Mouse (Mus musculus): ENCODE results near the gene Eif4a1. TPM values are rescaled to one million over a fixed set of nuclear protein-coding genes. Genes with fewer than 3 reads are reported as not detected.
A peak's percentile ranks its signal among the peaks of the same experiment; 100 is the strongest.

The Eif4a1 gene
- total RNA-seq, 1 experiment: 1,948 TPM

DNA sequence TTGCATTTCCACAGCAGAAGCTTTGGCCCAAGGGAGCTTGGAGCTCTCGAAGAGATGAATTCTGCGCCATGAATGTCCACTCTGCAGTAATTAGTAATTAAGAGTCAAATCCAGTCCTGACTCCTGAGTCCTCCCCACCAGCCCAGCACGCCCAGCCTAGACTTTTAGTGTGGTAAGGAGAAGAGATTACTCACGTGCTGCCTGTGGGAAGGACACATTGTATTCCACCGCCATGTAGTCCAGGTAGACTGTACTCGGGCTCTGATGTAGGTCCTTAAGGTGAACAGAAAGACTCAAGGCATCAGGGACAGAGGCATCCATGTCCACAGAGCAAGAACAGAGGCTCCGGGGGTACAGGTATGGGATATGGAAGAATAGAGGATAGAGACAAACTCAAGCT lies 7.4 kb downstream of the Eif4a1 start:
- in situ Hi-C loops (cut with MboI; ENCODE audit: low sequenced_read_pairs in 2 of 2, unreplicated experiment in 2 of 2): no loop called here
- Histone ChIP-seq H3K36me3 (ENCODE audit: control insufficient read depth, insufficient read depth, low read length, poor library complexity, severe bottlenecking) (peaks cover 36% of the 10 kb centered on the region), H3K4me3 (ENCODE audit: insufficient read depth in 1 of 2, low read depth in 1 of 2, low read length in 2 of 2, poor library complexity in 1 of 2, severe bottlenecking in 1 of 2) (no peak overlapping the region), H3K4me1 (ENCODE audit: control insufficient read depth in 2 of 2, insufficient read depth in 2 of 2, low read length in 2 of 2, poor library complexity in 1 of 2) (peaks cover 0 to 11% of the 10 kb centered on the region in 2 experiments; a peak in 1 of 4 replicates), H3K9ac (ENCODE audit: insufficient read depth, low read depth, low read length, poor library complexity, severe bottlenecking) (no peak overlapping the region), H3K27ac (ENCODE audit: insufficient read depth, low read depth, low read length, poor library complexity, severe bottlenecking) (no peak overlapping the region; the same call in 1 of the 2 replicates), H3K9me3 (ENCODE audit: control insufficient read depth, insufficient read depth, low read depth, low read length) (no peaks in the 10 kb centered on the region)
- no peak for DNase-seq (ENCODE audit: low read depth, low spot score)
- no peak for TF ChIP-seq ZC3H11A (IDR thresholded peaks at IDR 0.05; ENCODE audit: borderline replicate concordance, low read depth, low read length)
- TF ChIP-seq ZNF384 (IDR thresholded peaks at IDR 0.05; ENCODE audit: low read depth, low read length): no peak
- no peak for TF ChIP-seq CHD2 (IDR thresholded peaks at IDR 0.05; ENCODE audit: low read depth, low read length)
- no peak for TF ChIP-seq HCFC1 (IDR thresholded peaks at IDR 0.05; ENCODE audit: borderline replicate concordance, insufficient read depth, low read length)
- no peak for TF ChIP-seq MAFK (IDR thresholded peaks at IDR 0.05; ENCODE audit: insufficient read depth, low read depth, low read length)

GRCm38 (mm10) chr11:69663795-69664194 lies 8.4 kb downstream of the Eif4a1 start:
- Histone ChIP-seq H3K4me3 (ENCODE audit: insufficient read depth in 1 of 2, low read depth in 1 of 2, low read length in 2 of 2, poor library complexity in 1 of 2, severe bottlenecking in 1 of 2) (no peak overlapping the region), H3K4me1 (ENCODE audit: control insufficient read depth in 2 of 2, insufficient read depth in 2 of 2, low read length in 2 of 2, poor library complexity in 1 of 2) (peaks cover 0 to 10% of the 10 kb centered on the region in 2 experiments; a peak in 1 of 4 replicates), H3K9me3 (ENCODE audit: control insufficient read depth, insufficient read depth, low read depth, low read length) (no peaks in the 10 kb centered on the region), H3K36me3 (ENCODE audit: control insufficient read depth, insufficient read depth, low read length, poor library complexity, severe bottlenecking) (peaks cover 27% of the 10 kb centered on the region), H3K9ac (ENCODE audit: insufficient read depth, low read depth, low read length, poor library complexity, severe bottlenecking) (peak overlapping the region; percentile 81; the same call in 1 of the 2 replicates), H3K27ac (ENCODE audit: insufficient read depth, low read depth, low read length, poor library complexity, severe bottlenecking) (peak overlapping the region; percentile 96; the same call in 1 of the 2 replicates)
- no peak for DNase-seq (ENCODE audit: low read depth, low spot score)
- in situ Hi-C loops (cut with MboI; ENCODE audit: low sequenced_read_pairs in 2 of 2, unreplicated experiment in 2 of 2): no loop called here
- TF ChIP-seq HCFC1 (IDR thresholded peaks at IDR 0.05; ENCODE audit: borderline replicate concordance, insufficient read depth, low read length): no peak
- no peak for TF ChIP-seq ZNF384 (IDR thresholded peaks at IDR 0.05; ENCODE audit: low read depth, low read length)
- no peak for TF ChIP-seq MAFK (IDR thresholded peaks at IDR 0.05; ENCODE audit: insufficient read depth, low read depth, low read length)
- no peak for TF ChIP-seq ZC3H11A (IDR thresholded peaks at IDR 0.05; ENCODE audit: borderline replicate concordance, low read depth, low read length)
- TF ChIP-seq CHD2 (IDR thresholded peaks at IDR 0.05; ENCODE audit: low read depth, low read length): no peak

DNA sequence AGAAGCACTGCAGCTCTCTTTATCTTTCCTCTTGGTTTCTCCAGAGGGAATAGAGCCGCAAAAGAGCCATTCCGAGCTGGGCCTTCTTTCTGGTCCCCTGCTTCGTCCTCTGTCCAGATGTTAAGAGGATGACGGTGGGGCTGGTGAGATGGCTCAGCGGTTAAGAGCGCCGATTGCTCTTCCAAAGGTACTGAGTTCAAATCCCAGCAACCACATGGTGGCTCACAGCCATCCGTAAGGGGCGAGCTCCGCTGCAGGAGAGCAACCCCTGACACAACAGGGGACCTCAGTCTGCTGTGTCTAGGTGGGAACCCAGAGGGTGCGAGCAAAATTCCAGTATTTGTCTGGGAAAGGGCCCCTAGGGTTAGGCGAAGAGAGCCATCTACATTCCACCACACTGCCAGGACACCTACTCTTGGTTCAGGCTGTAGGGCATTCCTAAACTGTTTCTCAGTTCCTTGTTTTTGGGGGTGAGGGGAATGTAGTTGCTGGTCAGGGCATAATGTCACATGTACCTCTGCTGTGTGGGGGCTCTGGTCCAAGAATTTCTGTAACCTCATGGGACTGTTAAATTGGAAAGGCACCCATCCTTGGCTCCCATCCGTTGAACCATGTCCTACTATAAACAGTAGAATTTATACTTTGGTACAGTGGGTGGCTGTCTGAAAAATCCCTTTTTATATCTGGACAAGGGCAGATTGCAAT lies 9.1 kb downstream of the Eif4a1 start:
- Histone ChIP-seq H3K27ac (ENCODE audit: insufficient read depth, low read depth, low read length, poor library complexity, severe bottlenecking) (peak overlapping the region; percentile 96), H3K9ac (ENCODE audit: insufficient read depth, low read depth, low read length, poor library complexity, severe bottlenecking) (peak overlapping the region; percentile 81), H3K4me1 (ENCODE audit: control insufficient read depth in 2 of 2, insufficient read depth in 2 of 2, low read length in 2 of 2, poor library complexity in 1 of 2) (peaks cover 0 to 13% of the 10 kb centered on the region in 2 experiments; a peak in 1 of 4 replicates), H3K4me3 (ENCODE audit: insufficient read depth in 1 of 2, low read depth in 1 of 2, low read length in 2 of 2, poor library complexity in 1 of 2, severe bottlenecking in 1 of 2) (peak overlapping the region; percentile 85 to 87), H3K36me3 (ENCODE audit: control insufficient read depth, insufficient read depth, low read length, poor library complexity, severe bottlenecking) (peaks cover 27% of the 10 kb centered on the region), H3K9me3 (ENCODE audit: control insufficient read depth, insufficient read depth, low read depth, low read length) (no peaks in the 10 kb centered on the region)
- TF ChIP-seq CHD2 (IDR thresholded peaks at IDR 0.05; ENCODE audit: low read depth, low read length) (no peak), MAFK (IDR thresholded peaks at IDR 0.05; ENCODE audit: insufficient read depth, low read depth, low read length) (no peak), ZC3H11A (IDR thresholded peaks at IDR 0.05; ENCODE audit: borderline replicate concordance, low read depth, low read length) (no peak), HCFC1 (IDR thresholded peaks at IDR 0.05; ENCODE audit: borderline replicate concordance, insufficient read depth, low read length) (no peak), ZNF384 (IDR thresholded peaks at IDR 0.05; ENCODE audit: low read depth, low read length) (no peak)
- DNase-seq (ENCODE audit: low read depth, low spot score): no peak
- in situ Hi-C loops (cut with MboI; ENCODE audit: low sequenced_read_pairs in 2 of 2, unreplicated experiment in 2 of 2): no loop called here

GRCm38 (mm10) chr11:69662213-69662966 lies 9.8 kb downstream of the Eif4a1 start, which contains the start of gene Mpdu1:
TSS of gene Mpdu1 (minus strand) at chr11:69662642.
- H3K4me1 ChIP-seq (ENCODE audit: control insufficient read depth in 2 of 2, insufficient read depth in 2 of 2, low read length in 2 of 2, poor library complexity in 1 of 2): peaks cover 0 to 13% of the 10 kb centered on the region in 2 experiments; a peak in 2 of 4 replicates
- peak within 1 kb of the TSS; percentile 96 for H3K27ac ChIP-seq (ENCODE audit: insufficient read depth, low read depth, low read length, poor library complexity, severe bottlenecking)
- H3K9me3 ChIP-seq (ENCODE audit: control insufficient read depth, insufficient read depth, low read depth, low read length): no peaks in the 10 kb centered on the region
- H3K4me3 ChIP-seq (ENCODE audit: insufficient read depth in 1 of 2, low read depth in 1 of 2, low read length in 2 of 2, poor library complexity in 1 of 2, severe bottlenecking in 1 of 2): peak within 1 kb of the TSS; percentile 85 to 87
- TF ChIP-seq CHD2 (IDR thresholded peaks at IDR 0.05; ENCODE audit: low read depth, low read length): no peak
- TF ChIP-seq ZC3H11A (IDR thresholded peaks at IDR 0.05; ENCODE audit: borderline replicate concordance, low read depth, low read length): no peak
- TF ChIP-seq ZNF384 (IDR thresholded peaks at IDR 0.05; ENCODE audit: low read depth, low read length): peak; percentile 36; the same call in 1 of the 2 replicates
- TF ChIP-seq HCFC1 (IDR thresholded peaks at IDR 0.05; ENCODE audit: borderline replicate concordance, insufficient read depth, low read length): peak; percentile 61; the same call in 1 of the 2 replicates
- no peak for TF ChIP-seq MAFK (IDR thresholded peaks at IDR 0.05; ENCODE audit: insufficient read depth, low read depth, low read length)
- DNase-seq (ENCODE audit: low read depth, low spot score): peak; percentile 90
- H3K9ac ChIP-seq (ENCODE audit: insufficient read depth, low read depth, low read length, poor library complexity, severe bottlenecking): peak within 1 kb of the TSS; percentile 94
- peaks cover 23% of the 10 kb centered on the region for H3K36me3 ChIP-seq (ENCODE audit: control insufficient read depth, insufficient read depth, low read length, poor library complexity, severe bottlenecking)
- in situ Hi-C loops (cut with MboI; ENCODE audit: low sequenced_read_pairs in 2 of 2, unreplicated experiment in 2 of 2): no loop called here

Measured in ES-E14 (cell line).